Mouse (Mus musculus): ENCODE results near the gene Golt1a. TPM values are rescaled to one million over a fixed set of nuclear protein-coding genes. Genes with fewer than 3 reads are reported as not detected.

The Golt1a gene
- polyA plus RNA-seq, 1 experiment from 2014 or later = 12.8 TPM

- no peak overlapping the region for H3K9ac ChIP-seq (ENCODE audit: low read length)
These were observed 1.6 kb downstream of the Golt1a start for GRCm38 (mm10) chr1:133311240-133311639.

GRCm38 (mm10) chr1:133311946-133312345, 2.3 kb downstream of the Golt1a start:
- H3K9me3 ChIP-seq (ENCODE audit: control insufficient read depth, low read length) = no peaks in the 10 kb centered on the region
- DNase-seq (ENCODE audit: low spot score) = no peak
- no peak overlapping the region for H3K4me3 ChIP-seq (ENCODE audit: low read depth, low read length)
- ATAC-seq (replicated peaks; ENCODE audit: low FRiP score, low TSS enrichment, low read depth) = no peak
- H3K4me1 ChIP-seq (replicated peaks; ENCODE audit: control insufficient read depth, insufficient read depth, low read length) = no peaks in the 10 kb centered on the region
- 37% methylated on average over 10 of the region's 10 CpGs for WGBS
- no peaks in the 10 kb centered on the region for H3K36me3 ChIP-seq (ENCODE audit: control insufficient read depth, insufficient read depth, low read length)
- no peak overlapping the region for H3K27ac ChIP-seq (ENCODE audit: low read depth)
- no peaks in the 10 kb centered on the region for H3K27me3 ChIP-seq (replicated peaks; ENCODE audit: control insufficient read depth, insufficient read depth, low read length)
- H3K9ac ChIP-seq (ENCODE audit: low read length) = no peak overlapping the region
- no peak overlapping the region for H3K4me2 ChIP-seq (ENCODE audit: low read length)

More at GRCm38 (mm10) chr1:133311240-133311639, 1.6 kb downstream of the Golt1a start:
- H3K36me3 ChIP-seq (ENCODE audit: control insufficient read depth, insufficient read depth, low read length) = no peaks in the 10 kb centered on the region
- H3K4me1 ChIP-seq (replicated peaks; ENCODE audit: control insufficient read depth, insufficient read depth, low read length) = no peaks in the 10 kb centered on the region
- WGBS = 73% methylated on average over 4 of the region's 4 CpGs
- no peak overlapping the region for H3K4me3 ChIP-seq (ENCODE audit: low read depth, low read length)
- ATAC-seq (replicated peaks; ENCODE audit: low FRiP score, low TSS enrichment, low read depth) = no peak
- no peak overlapping the region for H3K27ac ChIP-seq (ENCODE audit: low read depth)
- no peaks in the 10 kb centered on the region for H3K9me3 ChIP-seq (ENCODE audit: control insufficient read depth, low read length)
- H3K4me2 ChIP-seq (ENCODE audit: low read length) = no peak overlapping the region
- DNase-seq (ENCODE audit: low spot score) = no peak
- no peaks in the 10 kb centered on the region for H3K27me3 ChIP-seq (replicated peaks; ENCODE audit: control insufficient read depth, insufficient read depth, low read length)

GRCm38 (mm10) chr1:133314364-133314763, 4.8 kb downstream of the Golt1a start:
- WGBS = 28% methylated on average over 8 of the region's 8 CpGs
- no peak overlapping the region for H3K27ac ChIP-seq (ENCODE audit: low read depth)
- ATAC-seq (replicated peaks; ENCODE audit: low FRiP score, low TSS enrichment, low read depth) = no peak

GRCm38 (mm10) chr1:133315775-133316174, 6.2 kb downstream of the Golt1a start:
- H3K4me2 ChIP-seq (ENCODE audit: low read length) = no peak overlapping the region
- WGBS = 78% methylated on average over 6 of the region's 6 CpGs
- no peaks in the 10 kb centered on the region for H3K27me3 ChIP-seq (replicated peaks; ENCODE audit: control insufficient read depth, insufficient read depth, low read length)
- H3K9me3 ChIP-seq (ENCODE audit: control insufficient read depth, low read length) = no peaks in the 10 kb centered on the region
- no peak overlapping the region for H3K27ac ChIP-seq (ENCODE audit: low read depth)
- H3K36me3 ChIP-seq (ENCODE audit: control insufficient read depth, insufficient read depth, low read length) = no peaks in the 10 kb centered on the region
- DNase-seq (ENCODE audit: low spot score) (no peak), ATAC-seq (replicated peaks; ENCODE audit: low FRiP score, low TSS enrichment, low read depth) (no peak)
- no peak overlapping the region for H3K4me3 ChIP-seq (ENCODE audit: low read depth, low read length)
- no peak overlapping the region for H3K9ac ChIP-seq (ENCODE audit: low read length)
- H3K4me1 ChIP-seq (replicated peaks; ENCODE audit: control insufficient read depth, insufficient read depth, low read length) = no peaks in the 10 kb centered on the region

More at GRCm38 (mm10) chr1:133314364-133314763, 4.8 kb downstream of the Golt1a start:
- H3K27me3 ChIP-seq (replicated peaks; ENCODE audit: control insufficient read depth, insufficient read depth, low read length) = no peaks in the 10 kb centered on the region
- H3K4me1 ChIP-seq (replicated peaks; ENCODE audit: control insufficient read depth, insufficient read depth, low read length) = no peaks in the 10 kb centered on the region
- H3K4me2 ChIP-seq (ENCODE audit: low read length) = no peak overlapping the region
- H3K9ac ChIP-seq (ENCODE audit: low read length) = no peak overlapping the region
- no peak overlapping the region for H3K4me3 ChIP-seq (ENCODE audit: low read depth, low read length)
- peak; percentile 77 for DNase-seq (ENCODE audit: low spot score)
- no peaks in the 10 kb centered on the region for H3K36me3 ChIP-seq (ENCODE audit: control insufficient read depth, insufficient read depth, low read length)
- no peaks in the 10 kb centered on the region for H3K9me3 ChIP-seq (ENCODE audit: control insufficient read depth, low read length)

- Histone ChIP-seq H3K27me3 (replicated peaks; ENCODE audit: control insufficient read depth, insufficient read depth, low read length) (no peaks in the 10 kb centered on the region), H3K4me2 (ENCODE audit: low read length) (no peak overlapping the region), H3K36me3 (ENCODE audit: control insufficient read depth, insufficient read depth, low read length) (no peaks in the 10 kb centered on the region), H3K9me3 (ENCODE audit: control insufficient read depth, low read length) (no peaks in the 10 kb centered on the region), H3K9ac (ENCODE audit: low read length) (no peak overlapping the region), H3K27ac (ENCODE audit: low read depth) (no peak overlapping the region), H3K4me1 (replicated peaks; ENCODE audit: control insufficient read depth, insufficient read depth, low read length) (no peaks in the 10 kb centered on the region), H3K4me3 (ENCODE audit: low read depth, low read length) (no peak overlapping the region)
- ATAC-seq (replicated peaks; ENCODE audit: low FRiP score, low TSS enrichment, low read depth) = no peak
- 83% methylated on average over 4 of the region's 4 CpGs for WGBS
- DNase-seq (ENCODE audit: low spot score) = no peak
These were observed 7.0 kb downstream of the Golt1a start for GRCm38 (mm10) chr1:133316577-133316976.

- Histone ChIP-seq H3K9ac (ENCODE audit: low read length) (no peak overlapping the region), H3K9me3 (ENCODE audit: control insufficient read depth, low read length) (no peaks in the 10 kb centered on the region), H3K27ac (ENCODE audit: low read depth) (no peak overlapping the region), H3K4me1 (replicated peaks; ENCODE audit: control insufficient read depth, insufficient read depth, low read length) (no peaks in the 10 kb centered on the region), H3K4me2 (ENCODE audit: low read length) (no peak overlapping the region), H3K4me3 (ENCODE audit: low read depth, low read length) (no peak overlapping the region), H3K36me3 (ENCODE audit: control insufficient read depth, insufficient read depth, low read length) (no peaks in the 10 kb centered on the region), H3K27me3 (replicated peaks; ENCODE audit: control insufficient read depth, insufficient read depth, low read length) (no peaks in the 10 kb centered on the region)
- DNase-seq (ENCODE audit: low spot score) (no peak), ATAC-seq (replicated peaks; ENCODE audit: low FRiP score, low TSS enrichment, low read depth) (no peak)
- 69% methylated on average over 1 of the region's 1 CpGs for WGBS
These were observed 7.5 kb downstream of the Golt1a start for GRCm38 (mm10) chr1:133317149-133317548.

GRCm38 (mm10) chr1:133321267-133321925, 11.8 kb downstream of the Golt1a start, which contains the start of gene Kiss1:
Gene Kiss1 (plus strand): TSS chr1:133321875.
- no peak within 1 kb of the TSS for H3K4me2 ChIP-seq (ENCODE audit: low read length)
- no peaks in the 10 kb centered on the region for H3K4me1 ChIP-seq (replicated peaks; ENCODE audit: control insufficient read depth, insufficient read depth, low read length)
- H3K27me3 ChIP-seq (replicated peaks; ENCODE audit: control insufficient read depth, insufficient read depth, low read length) = no peaks in the 10 kb centered on the region
- H3K27ac ChIP-seq (ENCODE audit: low read depth) = no peak within 1 kb of the TSS
- no peak within 1 kb of the TSS for H3K4me3 ChIP-seq (ENCODE audit: low read depth, low read length)
- no peak within 1 kb of the TSS for H3K9ac ChIP-seq (ENCODE audit: low read length)
- no peaks in the 10 kb centered on the region for H3K36me3 ChIP-seq (ENCODE audit: control insufficient read depth, insufficient read depth, low read length)
- H3K9me3 ChIP-seq (ENCODE audit: control insufficient read depth, low read length) = no peaks in the 10 kb centered on the region
- WGBS = 83% methylated on average over 13 of the region's 13 CpGs
- DNase-seq (ENCODE audit: low spot score) (no peak), ATAC-seq (replicated peaks; ENCODE audit: low FRiP score, low TSS enrichment, low read depth) (no peak)

GRCm38 (mm10) chr1:133323333-133323732, 13.7 kb downstream of the Golt1a start:
- WGBS = 31% methylated on average over 5 of the region's 5 CpGs
- Histone ChIP-seq H3K4me1 (replicated peaks; ENCODE audit: control insufficient read depth, insufficient read depth, low read length) (no peaks in the 10 kb centered on the region), H3K36me3 (ENCODE audit: control insufficient read depth, insufficient read depth, low read length) (no peaks in the 10 kb centered on the region), H3K27me3 (replicated peaks; ENCODE audit: control insufficient read depth, insufficient read depth, low read length) (0 out of 2 replicates have a peak, but pooled peaks cover 4% of the 10 kb centered on the region), H3K9ac (ENCODE audit: low read length) (no peak overlapping the region), H3K4me2 (ENCODE audit: low read length) (no peak overlapping the region), H3K27ac (ENCODE audit: low read depth) (no peak overlapping the region), H3K4me3 (ENCODE audit: low read depth, low read length) (no peak overlapping the region), H3K9me3 (ENCODE audit: control insufficient read depth, low read length) (no peaks in the 10 kb centered on the region)
- ATAC-seq (replicated peaks; ENCODE audit: low FRiP score, low TSS enrichment, low read depth) = no peak
- no peak for DNase-seq (ENCODE audit: low spot score)

GRCm38 (mm10) chr1:133325951-133326350, 16.4 kb downstream of the Golt1a start:
- H3K27me3 ChIP-seq (replicated peaks; ENCODE audit: control insufficient read depth, insufficient read depth, low read length) = peaks cover 8% of the 10 kb centered on the region; the same call in 1 of the 2 replicates
- DNase-seq (ENCODE audit: low spot score) (no peak), ATAC-seq (replicated peaks; ENCODE audit: low FRiP score, low TSS enrichment, low read depth) (no peak)

More at GRCm38 (mm10) chr1:133325951-133326350, 16.4 kb downstream of the Golt1a start:
- H3K9ac ChIP-seq (ENCODE audit: low read length) = no peak overlapping the region
- H3K4me3 ChIP-seq (ENCODE audit: low read depth, low read length) = no peak overlapping the region
- H3K4me2 ChIP-seq (ENCODE audit: low read length) = no peak overlapping the region
- no peaks in the 10 kb centered on the region for H3K36me3 ChIP-seq (ENCODE audit: control insufficient read depth, insufficient read depth, low read length)
- 82% methylated on average over 8 of the region's 8 CpGs for WGBS
- H3K9me3 ChIP-seq (ENCODE audit: control insufficient read depth, low read length) = no peaks in the 10 kb centered on the region
- H3K27ac ChIP-seq (ENCODE audit: low read depth) = no peak overlapping the region
- peaks cover 10% of the 10 kb centered on the region; the same call in 1 of the 2 replicates for H3K4me1 ChIP-seq (replicated peaks; ENCODE audit: control insufficient read depth, insufficient read depth, low read length)
